Mouse (Mus musculus) G1E (cell line): Measurements from ENCODE around the gene Ddx58. TPM values are rescaled to one million over a fixed set of nuclear protein-coding genes. Genes with fewer than 3 reads are reported as not detected.

Experiments
- ATAC-seq: 2 replicates; pipeline ENCODE4 v1.8.0; 2016; ENCODE audit warnings: mild to moderate bottlenecking; ENCODE audit not compliant: insufficient number of reproducible peaks, poor library complexity, low FRiP score, severe bottlenecking; ENCODE audit errors: extremely low read depth
- DNase-seq: peaks from one replicate; pipeline ENCODE4 v3.0.0; 2012; ENCODE audit warnings: low spot score
- H3K27me3 ChIP-seq: 2 replicates; pipeline ENCODE4 v1.6.1; 2012; ENCODE audit warnings: mild to moderate bottlenecking, low read length, inconsistent platforms; ENCODE audit not compliant: insufficient read depth
- H3K36me3 ChIP-seq: replicated peaks from 2 replicates; pipeline ENCODE3; 2012; ENCODE audit warnings: mild to moderate bottlenecking, inconsistent platforms
- H3K4me1 ChIP-seq: 2 replicates; pipeline ENCODE4 v1.6.1; 2012; ENCODE audit warnings: low read depth, low read length, inconsistent platforms, mixed read lengths; ENCODE audit not compliant: insufficient read depth
- H3K4me3 ChIP-seq: 2 replicates; pipeline ENCODE4 v1.5.1; 2012; ENCODE audit warnings: low read depth, mild to moderate bottlenecking, inconsistent platforms, low read length, moderate library complexity, mixed read lengths
- H3K9me3 ChIP-seq: replicated peaks from 2 replicates; pipeline ENCODE4 v1.6.1; 2012; ENCODE audit warnings: inconsistent platforms
- CTCF ChIP-seq: IDR thresholded peaks from 2 replicates; pipeline ENCODE4 v1.5.1; 2012; ENCODE audit warnings: low read depth, low read length, inconsistent platforms, mixed read lengths
- GATA1 ChIP-seq: IDR thresholded peaks from 2 replicates; pipeline ENCODE4 v1.6.1; 2012; ENCODE audit warnings: borderline replicate concordance, low read length, inconsistent platforms, mixed read lengths
- GATA2 ChIP-seq: IDR thresholded peaks from 2 replicates; pipeline ENCODE4 v1.6.1; 2012; ENCODE audit warnings: low read depth, low read length, inconsistent platforms, borderline replicate concordance
- POLR2AphosphoS5 ChIP-seq: IDR thresholded peaks from 2 replicates; pipeline ENCODE4 v1.6.1; 2012; ENCODE audit warnings: low read depth, low read length, inconsistent platforms; ENCODE audit not compliant: insufficient replicate concordance
- TAL1 ChIP-seq: conservative IDR thresholded peaks from 2 replicates; pipeline ENCODE4 v1.6.1; 2012; ENCODE audit warnings: low read depth, low read length, inconsistent platforms, mixed read lengths
- polyA plus RNA-seq: library from polyadenylated mRNA; stranded (reverse); fragments of >175 nt; gene quantifications from 2 replicates; pipeline ENCODE4 v1.2.3, GENCODE M21; 2012
- total RNA-seq, 2 experiments: library from RNA; stranded (forward) in 1 of 2; stranded (reverse) in 1 of 2; fragments of 200-1000 nt in 1 of 2; fragments of >200 nt in 1 of 2; fragmentation: Nextera tagmentation in 1 of 2; gene quantifications; 2 replicates each; pipeline ENCODE4 v1.2.3; 2014 to 2017

The Ddx58 gene
- total and polyA plus RNA-seq, 3 experiments, result 0.68 to 29.2 (median 16.1) TPM

GRCm38 (mm10) chr4:40178584-40178983 is 61.0 kb downstream of the Ddx58 start:
- DNase-seq (peak; percentile 80), ATAC-seq (peak; percentile 94)
- peaks cover 70% of the 10 kb centered on the region for H3K4me1 ChIP-seq
- TF ChIP-seq GATA1, result no peak
- 0 out of 2 replicates have a peak, but pooled peaks have one; percentile 60 for TF ChIP-seq POLR2AphosphoS5
- peak; percentile 70 for TF ChIP-seq TAL1
- no peaks in the 10 kb centered on the region for H3K9me3 ChIP-seq
- H3K27me3 ChIP-seq, result no peaks in the 10 kb centered on the region
- H3K36me3 ChIP-seq, result peaks cover 91% of the 10 kb centered on the region
- H3K4me3 ChIP-seq, result peak overlapping the region; percentile 68

GRCm38 (mm10) chr4:40174321-40174720 is 65.3 kb downstream of the Ddx58 start:
- Histone ChIP-seq H3K36me3 (peaks cover 85% of the 10 kb centered on the region), H3K4me1 (peaks cover 36% of the 10 kb centered on the region), H3K4me3 (no peak overlapping the region), H3K9me3 (no peaks in the 10 kb centered on the region), H3K27me3 (no peaks in the 10 kb centered on the region)
- DNase-seq (no peak), ATAC-seq (no peak)
- TF ChIP-seq GATA2 (no peak), TAL1 (no peak), GATA1 (no peak), POLR2AphosphoS5 (no peak), CTCF (no peak)

- DNase-seq (no peak), ATAC-seq (no peak)
- no peak overlapping the region for H3K4me3 ChIP-seq
- no peaks in the 10 kb centered on the region for H3K9me3 ChIP-seq
- peaks cover 36% of the 10 kb centered on the region for H3K4me1 ChIP-seq
- H3K27me3 ChIP-seq, result no peaks in the 10 kb centered on the region
- no peak for TF ChIP-seq GATA1
- no peak for TF ChIP-seq POLR2AphosphoS5
- TF ChIP-seq TAL1, result no peak
- TF ChIP-seq CTCF, result no peak
- TF ChIP-seq GATA2, result no peak
- peaks cover 88% of the 10 kb centered on the region for H3K36me3 ChIP-seq
These were observed 67.3 kb downstream of the Ddx58 start for GRCm38 (mm10) chr4:40172336-40172735.

- no peaks in the 10 kb centered on the region for H3K27me3 ChIP-seq
- ATAC-seq (no peak), DNase-seq (no peak)
- no peak for TF ChIP-seq CTCF
- no peak for TF ChIP-seq TAL1
- no peak for TF ChIP-seq GATA1
- TF ChIP-seq GATA2, result no peak
- no peak for TF ChIP-seq POLR2AphosphoS5
- H3K4me3 ChIP-seq, result no peak overlapping the region
- peaks cover 91% of the 10 kb centered on the region for H3K36me3 ChIP-seq
- no peaks in the 10 kb centered on the region for H3K9me3 ChIP-seq
- peaks cover 33% of the 10 kb centered on the region for H3K4me1 ChIP-seq
These were observed 68.2 kb downstream of the Ddx58 start for GRCm38 (mm10) chr4:40171477-40171876.

- Histone ChIP-seq H3K4me1 (peaks cover 29% of the 10 kb centered on the region), H3K36me3 (peaks cover 84% of the 10 kb centered on the region), H3K9me3 (peaks cover 7% of the 10 kb centered on the region), H3K27me3 (no peaks in the 10 kb centered on the region), H3K4me3 (no peak overlapping the region)
- DNase-seq, result no peak
- no peak for ATAC-seq
- no peak for TF ChIP-seq GATA2
These were observed 76.0 kb downstream of the Ddx58 start for GRCm38 (mm10) chr4:40163646-40164045.

- TF ChIP-seq GATA1 (no peak), POLR2AphosphoS5 (no peak), TAL1 (no peak), GATA2 (no peak), CTCF (no peak)
- no peak overlapping the region for H3K4me3 ChIP-seq
- H3K4me1 ChIP-seq, result peaks cover 42% of the 10 kb centered on the region
- H3K9me3 ChIP-seq, result peaks cover 7% of the 10 kb centered on the region
- DNase-seq (no peak), ATAC-seq (no peak)
- H3K27me3 ChIP-seq, result no peaks in the 10 kb centered on the region
- peaks cover 68% of the 10 kb centered on the region for H3K36me3 ChIP-seq
These were observed 78.8 kb downstream of the Ddx58 start for GRCm38 (mm10) chr4:40160591-40161434.

GRCm38 (mm10) chr4:40158224-40158540 is 81.4 kb downstream of the Ddx58 start:
- no peak for TF ChIP-seq CTCF
- no peak for TF ChIP-seq GATA1
- TF ChIP-seq GATA2, result no peak
- no peak for TF ChIP-seq TAL1
- TF ChIP-seq POLR2AphosphoS5, result no peak

More at GRCm38 (mm10) chr4:40158224-40158540, 81.4 kb downstream of the Ddx58 start:
- peaks cover 7% of the 10 kb centered on the region for H3K9me3 ChIP-seq
- DNase-seq, result no peak
- H3K4me3 ChIP-seq, result peak overlapping the region; percentile 67; the same call in 1 of the 2 replicates
- H3K27me3 ChIP-seq, result no peaks in the 10 kb centered on the region
- H3K4me1 ChIP-seq, result peaks cover 62% of the 10 kb centered on the region
- ATAC-seq, result no peak
- H3K36me3 ChIP-seq, result peaks cover 52% of the 10 kb centered on the region
